In the genomic region with DNA sequence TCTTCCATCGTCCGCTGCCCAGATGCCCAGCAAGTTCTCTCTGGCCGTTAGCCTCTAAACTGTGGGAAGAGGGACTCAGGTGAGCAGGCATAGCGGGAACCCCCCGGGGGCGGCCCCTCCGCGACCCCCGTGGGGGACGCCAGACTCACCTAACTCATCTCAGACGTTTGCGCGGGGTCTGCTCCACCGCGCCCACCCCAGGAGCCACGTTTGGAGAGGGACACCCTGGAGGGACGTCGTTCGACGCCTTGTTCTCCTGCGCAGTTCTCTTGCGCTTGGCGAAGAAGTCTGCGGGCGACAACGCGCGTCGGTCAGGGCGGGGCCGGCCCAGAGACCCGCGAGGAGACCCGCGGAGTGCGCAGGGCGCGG, we compare ENCODE assay signal across 9 mouse cellular contexts. TPM values are rescaled to one million over a fixed set of nuclear protein-coding genes. Genes with fewer than 3 reads are reported as not detected.
DNase-seq lines count a peak whose midpoint lies in the region; ATAC-seq lines count a peak whose summit lies in the region.
"Had no signal": no experiment of that assay in that cellular context is flagged by ENCODE, and none has a peak within 500 bp of the region (broad histone marks: within the 10 kb centered on the region; RNA-seq: fewer than 3 reads in every experiment).

No protein-coding gene starts in this region.

- ATAC-seq in heart, embryonic 16.5 days (replicated peaks; ENCODE audit: extremely low read depth, insufficient read depth, low FRiP score) = no peak
- no peak for ATAC-seq in liver, embryonic 15.5 days (ENCODE audit: insufficient read depth)

- peaks cover 19% of the 10 kb centered on the region; the same call in 1 of the 2 replicates for H3K36me3 ChIP-seq in heart, embryonic 10.5 days
- no peaks in the 10 kb centered on the region for H3K36me3 ChIP-seq in heart, embryonic 16.5 days (ENCODE audit: control insufficient read depth, insufficient read depth)
- no peaks in the 10 kb centered on the region for H3K36me3 ChIP-seq in liver, embryonic 15.5 days (replicated peaks)

- H3K27ac ChIP-seq in heart, embryonic 10.5 days = peak overlapping the region; percentile 92
- peak overlapping the region; percentile 59; the same call in 1 of the 2 replicates for H3K27ac ChIP-seq in heart, embryonic 16.5 days (ENCODE audit: low read length)
- H3K27ac ChIP-seq in liver, embryonic 15.5 days (replicated peaks) = no peak overlapping the region

- H3K9me3 ChIP-seq in heart, embryonic 10.5 days = peaks cover 17% of the 10 kb centered on the region
- peaks cover 16% of the 10 kb centered on the region for H3K9me3 ChIP-seq in heart, embryonic 16.5 days (replicated peaks; ENCODE audit: control insufficient read depth, low read length)
- peaks cover 17% of the 10 kb centered on the region; the same call in 1 of the 2 replicates for H3K9me3 ChIP-seq in liver, embryonic 15.5 days (replicated peaks)

- H3K4me2 ChIP-seq in heart, embryonic 16.5 days (ENCODE audit: low read depth, low read length) = peak overlapping the region; percentile 80
- H3K4me2 ChIP-seq in liver, embryonic 15.5 days = peak overlapping the region; percentile 68

- whole genome bisulfite sequencing in heart, embryonic 10.5 days = 16% methylated on average over 38 of the region's 38 CpGs
- 13% methylated on average over 38 of the region's 38 CpGs for WGBS in heart, embryonic 16.5 days
- 24% methylated on average over 38 of the region's 38 CpGs for WGBS in liver, embryonic 15.5 days (ENCODE audit: insufficient replicate concordance)

- H3K9ac ChIP-seq in heart, embryonic 16.5 days (ENCODE audit: low read length) = peak overlapping the region; percentile 81
- no peak overlapping the region for H3K9ac ChIP-seq in liver, embryonic 15.5 days

- peak overlapping the region; percentile 72 for H3K4me3 ChIP-seq in heart, embryonic 10.5 days
- peak overlapping the region; percentile 68 for H3K4me3 ChIP-seq in heart, embryonic 16.5 days (ENCODE audit: low read length)
- H3K4me3 ChIP-seq in liver, embryonic 15.5 days (replicated peaks) = peak overlapping the region; percentile 50

- H3K27me3 ChIP-seq in heart, embryonic 10.5 days (ENCODE audit: insufficient read depth, poor library complexity, severe bottlenecking) = peaks cover 34% of the 10 kb centered on the region
- H3K27me3 ChIP-seq in heart, embryonic 16.5 days (ENCODE audit: control insufficient read depth, insufficient read depth, low read length) = no peaks in the 10 kb centered on the region
- H3K27me3 ChIP-seq in liver, embryonic 15.5 days = peaks cover 67% of the 10 kb centered on the region

- no peak for DNase-seq in heart, embryonic 10.5 days (ENCODE audit: low spot score)
- DNase-seq in heart, postnatal 4 days = no peak
- DNase-seq in ZHBTc4 (ENCODE audit: low read depth, low spot score) = peak; percentile 37
- no peak for DNase-seq in ovary, postnatal 10 days (ENCODE audit: low spot score)
- DNase-seq in cerebellum, postnatal 4 days (ENCODE audit: low spot score in 2 of 2) = no peak
- no peak for DNase-seq in adrenal gland, adult 2 months
- DNase-seq: kidney, adult 18-20 months had no signal

- H3K4me1 ChIP-seq in heart, embryonic 10.5 days = peaks cover 47% of the 10 kb centered on the region
- H3K4me1 ChIP-seq in heart, embryonic 16.5 days (ENCODE audit: control insufficient read depth, insufficient read depth, low read length) = peaks cover 8% of the 10 kb centered on the region
- peaks cover 30% of the 10 kb centered on the region for H3K4me1 ChIP-seq in liver, embryonic 15.5 days (replicated peaks)

RNA-seq across cellular contexts. Expression of a gene that starts 1.9 kb away (rescaled TPM):
- 1,495 and 1,694 TPM in 2 replicates for polyA plus RNA-seq in heart, embryonic 10.5 days (2016; fragmentation: Nextera tagmentation; extraction: Ambion mirVana)
- 10 to 100 TPM; 56.1 to 60.4 TPM for total RNA-seq in heart, postnatal 4 days (2021)
- polyA plus RNA-seq in heart, embryonic 16.5 days (2015; fragmentation: Nextera tagmentation; extraction: Ambion mirVana) = 285 and 286 TPM in 2 replicates
- polyA plus RNA-seq in liver, embryonic 15.5 days (2015; fragmentation: Nextera tagmentation; extraction: Ambion mirVana) = 182 and 216 TPM in 2 replicates
- 100 to 1,000 TPM; 239 to 672 TPM for total RNA-seq in adrenal gland, adult 2 months (2021)
- 469 and 597 TPM in 2 replicates for polyA plus RNA-seq in adrenal gland, adult 2 months (2012; rRNA removed)

RNA-seq across cellular contexts. Expression of a gene that starts 14.6 kb away (rescaled TPM):
- 0.54 and 1.3 TPM in 2 replicates for polyA plus RNA-seq in heart, embryonic 10.5 days (2016; fragmentation: Nextera tagmentation; extraction: Ambion mirVana)
- total RNA-seq in heart, postnatal 4 days (2021) = under 1 TPM; 0.45 to 0.55 TPM
- 0.66 and 1.0 TPM in 2 replicates for polyA plus RNA-seq in heart, embryonic 16.5 days (2015; fragmentation: Nextera tagmentation; extraction: Ambion mirVana)
- polyA plus RNA-seq in liver, embryonic 15.5 days (2015; fragmentation: Nextera tagmentation; extraction: Ambion mirVana) = 12.9 and 16.3 TPM in 2 replicates
- total RNA-seq in adrenal gland, adult 2 months (2021) = 1 to 10 TPM; 1.5 to 4.1 TPM
- 13.3 and 17.5 TPM in 2 replicates for polyA plus RNA-seq in adrenal gland, adult 2 months (2012; rRNA removed)

RNA-seq across cellular contexts. Expression of a gene that starts 44.0 kb away (rescaled TPM):
- polyA plus RNA-seq in heart, embryonic 10.5 days (2016; fragmentation: Nextera tagmentation; extraction: Ambion mirVana) = 2.9 and 9.8 TPM in 2 replicates
- not detected for total RNA-seq in heart, postnatal 4 days (2021)
- 0.29 and 0.71 TPM in 2 replicates for polyA plus RNA-seq in heart, embryonic 16.5 days (2015; fragmentation: Nextera tagmentation; extraction: Ambion mirVana)
- polyA plus RNA-seq in liver, embryonic 15.5 days (2015; fragmentation: Nextera tagmentation; extraction: Ambion mirVana) = 22.6 and 27.0 TPM in 2 replicates
- under 1 TPM; 0.40 to 0.55 TPM for total RNA-seq in adrenal gland, adult 2 months (2021)
- polyA plus RNA-seq in adrenal gland, adult 2 months (2012; rRNA removed) = 3.5 and 4.2 TPM in 2 replicates
